Mouse (Mus musculus) kidney, adult 8-10 months (tissue): ENCODE results near the gene Fignl2.

Experiments used
- DNase-seq, 2 experiments: peaks; one replicate each; pipeline ENCODE4 v3.0.0; 2022

The Fignl2 gene

DNA sequence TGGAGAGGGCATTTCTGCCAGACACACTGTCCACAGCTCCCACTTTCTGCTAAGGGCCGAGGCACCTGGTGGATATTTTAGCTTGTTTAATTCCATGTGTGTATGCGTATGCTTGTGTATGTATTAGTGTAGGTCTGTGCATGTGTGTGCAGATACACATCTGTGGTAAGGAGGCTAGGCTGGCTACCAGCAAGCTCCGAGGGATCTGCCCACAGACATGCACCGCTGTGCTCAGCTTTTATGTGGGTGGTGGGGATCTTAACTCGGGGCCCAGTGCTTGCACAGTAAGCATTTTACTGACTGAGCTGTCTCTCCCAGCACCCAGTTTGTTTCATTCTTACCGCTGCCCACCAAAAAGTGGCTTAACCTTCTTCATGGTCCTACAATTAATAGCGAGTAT, 71.1 kb downstream of the Fignl2 start:
- no peak for DNase-seq

DNA sequence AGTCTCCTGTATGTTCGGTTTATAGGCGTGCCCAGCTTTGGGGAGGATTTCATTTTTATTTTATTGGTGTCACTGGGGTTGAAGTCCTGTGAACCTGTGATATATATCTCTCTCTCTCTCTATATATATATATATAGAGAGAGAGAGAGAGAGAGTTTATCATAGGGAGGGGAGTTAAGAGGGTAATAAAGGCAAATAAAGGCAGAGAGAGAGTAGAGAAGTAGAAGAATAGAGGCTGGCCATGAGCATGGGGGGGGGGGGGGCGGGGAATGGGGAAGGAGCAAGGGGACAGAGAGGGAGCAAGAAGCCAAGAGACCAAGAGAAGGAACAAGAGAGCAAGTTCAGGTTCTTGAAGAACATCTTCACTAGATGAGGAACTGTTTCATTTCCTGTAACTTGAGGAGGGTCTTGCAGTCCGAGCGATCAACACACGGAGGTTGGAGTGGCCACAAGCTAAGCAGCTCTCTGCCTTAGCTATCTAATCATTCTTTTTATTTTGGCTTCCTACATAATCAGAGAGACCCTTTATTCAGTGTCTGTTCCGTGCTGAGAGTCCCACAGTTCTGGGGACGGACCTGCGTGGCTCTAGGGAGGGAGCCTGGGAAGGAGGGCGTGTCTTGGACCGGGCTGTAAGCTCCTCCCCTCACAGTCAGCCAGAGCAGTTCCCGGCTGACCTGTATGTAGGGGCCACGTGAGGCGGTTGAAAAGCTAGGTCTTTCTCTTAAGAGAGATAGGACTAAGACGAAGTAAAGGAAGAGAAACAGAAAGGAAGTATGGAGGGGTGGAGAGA, 71.9 kb downstream of the Fignl2 start:
- DNase-seq: peak; percentile 60 to 61

DNA sequence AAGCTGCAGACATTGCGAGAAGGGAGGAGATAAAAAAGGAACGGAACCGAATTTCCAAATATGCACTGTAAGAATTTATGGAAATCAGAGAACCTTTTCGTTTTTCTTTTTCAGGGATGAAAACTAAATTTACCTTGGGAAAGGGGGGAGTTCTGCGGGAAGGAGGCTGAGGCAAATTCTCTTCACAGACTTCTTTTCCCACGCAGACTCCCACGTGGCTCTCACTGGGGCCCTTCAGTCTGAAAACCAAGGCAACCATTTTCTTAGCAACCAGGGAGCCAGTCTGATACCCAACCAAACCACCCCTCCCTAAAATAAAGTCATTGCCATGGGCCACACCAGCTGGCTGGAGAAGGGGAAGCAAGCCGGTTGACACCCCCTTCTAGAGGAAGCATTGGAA, 72.7 kb downstream of the Fignl2 start:
- DNase-seq: no peak

DNA sequence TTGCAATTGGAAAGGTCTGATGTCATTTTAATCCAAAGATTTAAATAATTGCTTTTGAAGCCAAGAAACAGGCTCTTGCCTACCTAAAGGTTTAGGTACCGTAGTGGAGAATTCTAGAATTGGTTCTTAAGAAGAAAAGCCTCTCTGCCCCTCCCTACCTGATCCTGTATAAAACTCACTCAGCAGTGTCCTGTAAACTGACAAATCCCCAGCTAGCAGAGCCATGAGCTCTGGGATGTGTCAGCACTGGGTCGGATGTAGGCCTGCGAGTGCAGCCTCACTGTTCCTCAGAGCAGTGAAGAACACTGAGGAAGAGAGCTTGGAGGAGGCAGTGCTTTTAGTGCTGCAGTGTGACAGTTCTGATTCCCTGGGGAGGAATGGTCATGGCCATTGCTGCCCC, 73.8 kb downstream of the Fignl2 start:
- DNase-seq: no peak

DNA sequence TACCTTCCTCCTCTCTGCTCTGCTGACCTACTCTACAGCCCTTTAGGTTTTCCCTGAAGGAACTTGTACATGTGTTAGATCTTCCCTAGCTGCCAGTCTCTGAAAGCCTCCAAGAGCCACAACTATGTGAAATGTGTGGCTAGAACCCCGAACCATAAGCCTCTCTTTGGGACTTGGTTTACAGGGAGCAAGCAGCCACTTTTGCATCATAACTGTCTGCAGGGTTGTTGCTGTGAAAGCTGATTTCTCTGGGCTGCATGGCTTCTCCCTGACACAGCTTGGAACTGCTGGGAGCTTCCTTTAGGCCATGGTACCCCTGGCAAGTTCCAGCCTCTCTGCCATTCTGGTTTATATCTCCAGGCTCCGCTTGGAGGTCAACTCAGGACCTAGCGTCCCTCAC, 75.9 kb downstream of the Fignl2 start:
- DNase-seq: no peak

DNA sequence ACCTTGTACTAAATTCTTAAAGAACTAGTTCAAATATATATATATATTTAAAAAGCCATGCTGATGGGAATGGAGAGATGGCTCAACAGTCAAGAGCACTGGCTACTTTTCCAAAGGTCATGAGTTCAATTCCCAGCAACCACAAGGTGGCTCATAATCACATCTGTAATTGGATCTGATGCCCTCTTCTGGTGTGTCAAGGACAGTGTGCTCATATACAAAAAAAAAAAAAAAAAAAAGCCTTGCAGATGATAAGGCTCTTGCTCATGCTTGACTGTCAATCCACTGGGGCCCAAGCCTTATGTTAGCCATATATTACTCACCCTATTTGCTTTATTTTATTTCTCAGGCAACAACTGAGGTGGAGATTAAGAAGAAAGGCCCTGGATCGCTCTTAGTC, 76.7 kb downstream of the Fignl2 start:
- no peak for DNase-seq
